Comparison of ENCODE assay signal across 9 mouse cellular contexts in the genomic region with DNA sequence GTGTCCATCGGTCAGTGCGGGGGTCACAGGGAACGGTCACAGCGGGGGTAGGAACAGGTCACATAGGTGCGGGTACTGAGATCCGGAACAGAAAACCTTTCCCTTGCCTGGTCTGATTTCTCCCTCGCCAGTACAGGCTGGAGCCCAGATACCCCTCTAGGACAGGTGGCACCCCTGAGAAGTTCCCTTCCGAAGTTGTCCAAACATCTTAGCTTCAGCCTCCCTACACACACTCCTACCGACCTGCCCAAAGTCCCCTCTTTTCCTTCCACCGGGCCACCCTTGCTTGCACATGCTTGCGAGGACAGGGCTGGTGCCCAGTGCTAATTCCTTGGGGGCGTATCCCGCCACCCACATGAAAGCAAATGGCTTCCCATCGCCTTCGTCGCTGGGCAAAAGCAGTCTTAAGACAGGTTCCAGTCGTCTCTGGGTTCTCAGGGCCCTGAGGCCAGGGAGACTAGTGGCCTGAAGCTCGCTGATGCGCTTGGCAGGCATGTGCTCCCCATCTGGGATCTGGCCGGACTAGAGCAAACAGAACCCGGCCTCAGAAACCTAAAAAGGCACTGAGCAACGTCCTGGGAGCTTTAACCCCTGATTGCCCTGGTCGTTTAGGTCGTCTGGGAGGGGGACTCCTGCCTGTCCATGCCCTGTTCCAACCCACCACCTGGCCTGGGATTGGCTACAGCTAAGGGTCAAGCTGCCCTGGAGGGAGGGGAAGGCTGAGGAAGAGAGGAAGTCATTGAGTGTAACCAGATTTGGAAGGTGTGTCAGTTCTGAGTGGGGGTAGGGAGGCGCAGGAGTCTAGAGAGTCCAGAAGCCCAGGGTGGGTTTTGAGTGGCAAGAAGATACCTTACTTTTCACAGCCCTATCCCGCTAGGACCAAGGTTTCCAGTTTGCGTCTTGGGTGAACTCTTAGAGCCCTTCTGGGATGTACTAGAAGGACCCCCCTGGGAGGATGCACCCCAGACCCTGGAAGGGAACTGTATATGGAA. TPM values are rescaled to one million over a fixed set of nuclear protein-coding genes. Genes with fewer than 3 reads are reported as not detected.
DNase-seq lines count a peak whose midpoint lies in the region; ATAC-seq and TF ChIP-seq lines count a peak whose summit lies in the region.
"Had no signal": no experiment of that assay in that cellular context is flagged by ENCODE, and none has a peak within 500 bp of the region (broad histone marks: within the 10 kb centered on the region; RNA-seq: fewer than 3 reads in every experiment).

No protein-coding gene starts in this region.

- ATAC-seq in lung, embryonic 15.5 days (ENCODE audit: borderline replicate concordance, extremely low read depth, low FRiP score, low TSS enrichment), result no peak
- peak; percentile 21 for ATAC-seq in heart, postnatal 0 days (ENCODE audit: insufficient read depth, low read depth)
- no peak for ATAC-seq in liver, embryonic 16.5 days (ENCODE audit: low read depth)
- ATAC-seq in stomach, embryonic 16.5 days (ENCODE audit: insufficient read depth, low FRiP score), result 0 out of 2 replicates have a peak, but pooled peaks have one; percentile 12

- H3K9ac ChIP-seq in lung, embryonic 15.5 days, result peak overlapping the region; percentile 46
- peak overlapping the region; percentile 82 for H3K9ac ChIP-seq in heart, postnatal 0 days (replicated peaks; ENCODE audit: low read depth, low read length)
- H3K9ac ChIP-seq in liver, embryonic 16.5 days (ENCODE audit: low read depth, low read length), result no peak overlapping the region
- peak overlapping the region; percentile 83 for H3K9ac ChIP-seq in stomach, embryonic 16.5 days (ENCODE audit: low read length)

- peaks cover 40% of the 10 kb centered on the region for H3K4me1 ChIP-seq in lung, embryonic 15.5 days
- peaks cover 16% of the 10 kb centered on the region for H3K4me1 ChIP-seq in embryonic fibroblast, embryonic 13.5 days (ENCODE audit: control insufficient read depth, insufficient read depth, low read length)
- H3K4me1 ChIP-seq in heart, postnatal 0 days (ENCODE audit: control insufficient read depth, insufficient read depth), result peaks cover 34% of the 10 kb centered on the region
- H3K4me1 ChIP-seq in liver, embryonic 16.5 days (ENCODE audit: control insufficient read depth, low read depth, low read length), result no peaks in the 10 kb centered on the region; the same call in 1 of the 2 replicates
- peaks cover 16% of the 10 kb centered on the region for H3K4me1 ChIP-seq in stomach, embryonic 16.5 days (ENCODE audit: control insufficient read depth, insufficient read depth, low read length)

- H3K36me3 ChIP-seq in lung, embryonic 15.5 days, result no peaks in the 10 kb centered on the region
- H3K36me3 ChIP-seq in heart, postnatal 0 days (replicated peaks; ENCODE audit: control insufficient read depth, insufficient read depth, low read length), result peaks cover 17% of the 10 kb centered on the region
- H3K36me3 ChIP-seq in liver, embryonic 16.5 days (ENCODE audit: control insufficient read depth, insufficient read depth), result no peaks in the 10 kb centered on the region
- no peaks in the 10 kb centered on the region for H3K36me3 ChIP-seq in stomach, embryonic 16.5 days (ENCODE audit: control insufficient read depth, insufficient read depth, low read length)

- H3K4me2 ChIP-seq in lung, embryonic 15.5 days, result peak overlapping the region; percentile 88
- peak overlapping the region; percentile 79 for H3K4me2 ChIP-seq in heart, postnatal 0 days (ENCODE audit: low read depth, low read length)
- H3K4me2 ChIP-seq in liver, embryonic 16.5 days (ENCODE audit: low read depth, low read length), result peak overlapping the region; percentile 51
- peak overlapping the region; percentile 72 for H3K4me2 ChIP-seq in stomach, embryonic 16.5 days (ENCODE audit: low read depth, low read length)

- DNase-seq in lung, postnatal 36 days, result no peak
- DNase-seq in heart, postnatal 0 days (ENCODE audit: low spot score), result peak; percentile 87
- no peak for DNase-seq in adrenal gland, postnatal 14 days
- no peak for DNase-seq in layer of hippocampus, postnatal 25 days (ENCODE audit: extremely low spot score in 1 of 2, low spot score in 1 of 2)

- no peak for TF ChIP-seq EP300 in heart, postnatal 0 days (IDR thresholded peaks at IDR 0.05; ENCODE audit: low read depth)

- peak; percentile 86 for TF ChIP-seq POLR2A in embryonic fibroblast, embryonic 13.5 days (IDR thresholded peaks at IDR 0.05; ENCODE audit: low read depth, low read length)

- WGBS in lung, embryonic 15.5 days, result 4% methylated on average over 27 of the region's 27 CpGs
- WGBS in heart, postnatal 0 days, result 2% methylated on average over 25 of the region's 27 CpGs
- 4% methylated on average over 27 of the region's 27 CpGs for WGBS in liver, embryonic 16.5 days (ENCODE audit: insufficient replicate concordance)
- 4% methylated on average over 27 of the region's 27 CpGs for WGBS in stomach, embryonic 16.5 days

- no peak for TF ChIP-seq CTCF in embryonic fibroblast, embryonic 13.5 days (IDR thresholded peaks at IDR 0.05; ENCODE audit: borderline replicate concordance, insufficient read depth, low read length)
- TF ChIP-seq CTCF in heart, postnatal 0 days (IDR thresholded peaks at IDR 0.05; ENCODE audit: low read depth), result no peak

- peak overlapping the region; percentile 77 for H3K27ac ChIP-seq in lung, embryonic 15.5 days
- H3K27ac ChIP-seq in embryonic fibroblast, embryonic 13.5 days (ENCODE audit: insufficient read depth, low read length), result peak overlapping the region; percentile 91
- H3K27ac ChIP-seq in heart, postnatal 0 days (ENCODE audit: low read depth), result peak overlapping the region; percentile 96
- H3K27ac ChIP-seq in liver, embryonic 16.5 days (ENCODE audit: low read length), result no peak overlapping the region
- H3K27ac ChIP-seq in stomach, embryonic 16.5 days (ENCODE audit: low read length), result peak overlapping the region; percentile 93

- H3K4me3 ChIP-seq in lung, embryonic 15.5 days, result peak overlapping the region; percentile 52
- H3K4me3 ChIP-seq in embryonic fibroblast, embryonic 13.5 days (ENCODE audit: insufficient read depth, low read length), result peak overlapping the region; percentile 62
- peak overlapping the region; percentile 72 for H3K4me3 ChIP-seq in heart, postnatal 0 days (ENCODE audit: low read depth, low read length)
- H3K4me3 ChIP-seq in liver, embryonic 16.5 days (ENCODE audit: low read depth, low read length), result peak overlapping the region; percentile 44
- peak overlapping the region; percentile 68 for H3K4me3 ChIP-seq in stomach, embryonic 16.5 days (replicated peaks; ENCODE audit: low read length)

- no peaks in the 10 kb centered on the region for H3K9me3 ChIP-seq in lung, embryonic 15.5 days
- no peaks in the 10 kb centered on the region for H3K9me3 ChIP-seq in heart, postnatal 0 days (replicated peaks; ENCODE audit: control insufficient read depth, low read length)
- H3K9me3 ChIP-seq in liver, embryonic 16.5 days (replicated peaks; ENCODE audit: control insufficient read depth, low read length), result no peaks in the 10 kb centered on the region
- H3K9me3 ChIP-seq in stomach, embryonic 16.5 days (replicated peaks; ENCODE audit: control insufficient read depth, low read length), result no peaks in the 10 kb centered on the region

- H3K27me3 ChIP-seq in lung, embryonic 15.5 days, result peaks cover 26% of the 10 kb centered on the region
- H3K27me3 ChIP-seq in heart, postnatal 0 days (ENCODE audit: control insufficient read depth, insufficient read depth, low read length), result no peaks in the 10 kb centered on the region
- H3K27me3 ChIP-seq in liver, embryonic 16.5 days (ENCODE audit: control insufficient read depth, insufficient read depth, low read depth, low read length), result peaks cover 52% of the 10 kb centered on the region
- peaks cover 11% of the 10 kb centered on the region for H3K27me3 ChIP-seq in stomach, embryonic 16.5 days (ENCODE audit: control insufficient read depth, insufficient read depth, low read length)

RNA-seq across cellular contexts. Expression of a gene that starts 1.0 kb away (rescaled TPM):
- polyA plus RNA-seq in lung, embryonic 15.5 days (2015; fragmentation: Nextera tagmentation; extraction: Ambion mirVana), result 5.8 and 6.7 TPM in 2 replicates
- polyA plus RNA-seq in embryonic fibroblast, embryonic 13.5 days (2011; ENCODE audit: insufficient read length, low read depth, missing spikeins), result 107 and 151 TPM in 2 replicates
- 241 and 301 TPM in 2 replicates for total RNA-seq in heart, postnatal 0 days (2014; rRNA removed; ENCODE audit: low replicate concordance)
- polyA plus RNA-seq in heart, postnatal 0 days (2015; fragmentation: Nextera tagmentation; extraction: Ambion mirVana), result 18.5 and 24.3 TPM in 2 replicates
- 0.57 and 1.1 TPM in 2 replicates for polyA plus RNA-seq in liver, embryonic 16.5 days (2015; fragmentation: Nextera tagmentation; extraction: Ambion mirVana)
- 15.8 and 21.8 TPM in 2 replicates for polyA plus RNA-seq in stomach, embryonic 16.5 days (2015; fragmentation: Nextera tagmentation; extraction: Ambion mirVana)
- total RNA-seq in adrenal gland, postnatal 14 days (2021), result 4.2 and 5.3 TPM in 2 replicates
- 1 to 10 TPM in 1 of 2 experiments, under 1 TPM in 1; 0.96 to 1.4 TPM for total RNA-seq in layer of hippocampus, postnatal 25 days (2021)
- total RNA-seq: neutrophil, adult 5-6 weeks had no signal

RNA-seq across cellular contexts. Expression of a gene that starts 33.4 kb away (rescaled TPM):
- polyA plus RNA-seq in lung, embryonic 15.5 days (2015; fragmentation: Nextera tagmentation; extraction: Ambion mirVana), result 201 and 209 TPM in 2 replicates
- 131 and 136 TPM in 2 replicates for polyA plus RNA-seq in embryonic fibroblast, embryonic 13.5 days (2011; ENCODE audit: insufficient read length, low read depth, missing spikeins)
- 162 and 247 TPM in 2 replicates for total RNA-seq in heart, postnatal 0 days (2014; rRNA removed; ENCODE audit: low replicate concordance)
- polyA plus RNA-seq in heart, postnatal 0 days (2015; fragmentation: Nextera tagmentation; extraction: Ambion mirVana), result 228 and 238 TPM in 2 replicates
- polyA plus RNA-seq in liver, embryonic 16.5 days (2015; fragmentation: Nextera tagmentation; extraction: Ambion mirVana), result 117 and 122 TPM in 2 replicates
- 228 and 239 TPM in 2 replicates for polyA plus RNA-seq in stomach, embryonic 16.5 days (2015; fragmentation: Nextera tagmentation; extraction: Ambion mirVana)
- 169 and 183 TPM in 2 replicates for total RNA-seq in adrenal gland, postnatal 14 days (2021)
- 100 to 1,000 TPM; 241 to 263 TPM for total RNA-seq in layer of hippocampus, postnatal 25 days (2021)

RNA-seq across cellular contexts. Expression of a gene that starts 37.1 kb away (rescaled TPM):
- polyA plus RNA-seq in lung, embryonic 15.5 days (2015; fragmentation: Nextera tagmentation; extraction: Ambion mirVana), result not detected in 2 replicates
- polyA plus RNA-seq in embryonic fibroblast, embryonic 13.5 days (2011; ENCODE audit: insufficient read length, low read depth, missing spikeins), result not detected in 2 replicates
- total RNA-seq in heart, postnatal 0 days (2014; rRNA removed; ENCODE audit: low replicate concordance), result not detected in 2 replicates
- polyA plus RNA-seq in heart, postnatal 0 days (2015; fragmentation: Nextera tagmentation; extraction: Ambion mirVana), result not detected in 2 replicates
- polyA plus RNA-seq in liver, embryonic 16.5 days (2015; fragmentation: Nextera tagmentation; extraction: Ambion mirVana), result 0.13 TPM in 1 of 2 replicates, not detected in the other
- not detected in 2 replicates for polyA plus RNA-seq in stomach, embryonic 16.5 days (2015; fragmentation: Nextera tagmentation; extraction: Ambion mirVana)
- total RNA-seq in adrenal gland, postnatal 14 days (2021), result not detected in 2 replicates
- under 1 TPM in 1 of 2 experiments, not detected in 1; 0.59 TPM for total RNA-seq in layer of hippocampus, postnatal 25 days (2021)

RNA-seq across cellular contexts. Expression of a gene that starts 38.0 kb away (rescaled TPM):
- 7.8 and 9.1 TPM in 2 replicates for polyA plus RNA-seq in lung, embryonic 15.5 days (2015; fragmentation: Nextera tagmentation; extraction: Ambion mirVana)
- polyA plus RNA-seq in embryonic fibroblast, embryonic 13.5 days (2011; ENCODE audit: insufficient read length, low read depth, missing spikeins), result 25.1 and 26.7 TPM in 2 replicates
- 14.9 and 15.7 TPM in 2 replicates for total RNA-seq in heart, postnatal 0 days (2014; rRNA removed; ENCODE audit: low replicate concordance)
- 10.6 and 14.3 TPM in 2 replicates for polyA plus RNA-seq in heart, postnatal 0 days (2015; fragmentation: Nextera tagmentation; extraction: Ambion mirVana)
- 0.09 and 0.34 TPM in 2 replicates for polyA plus RNA-seq in liver, embryonic 16.5 days (2015; fragmentation: Nextera tagmentation; extraction: Ambion mirVana)
- polyA plus RNA-seq in stomach, embryonic 16.5 days (2015; fragmentation: Nextera tagmentation; extraction: Ambion mirVana), result 14.4 and 15.4 TPM in 2 replicates
- total RNA-seq in adrenal gland, postnatal 14 days (2021), result 4.9 and 6.3 TPM in 2 replicates
- 10 to 100 TPM; 59.8 to 60.9 TPM for total RNA-seq in layer of hippocampus, postnatal 25 days (2021)
- total RNA-seq: neutrophil, adult 5-6 weeks had no signal

RNA-seq across cellular contexts. Expression of a gene that starts 45.8 kb away (rescaled TPM):
- 0.44 and 0.77 TPM in 2 replicates for polyA plus RNA-seq in lung, embryonic 15.5 days (2015; fragmentation: Nextera tagmentation; extraction: Ambion mirVana)
- 0.40 and 0.78 TPM in 2 replicates for polyA plus RNA-seq in embryonic fibroblast, embryonic 13.5 days (2011; ENCODE audit: insufficient read length, low read depth, missing spikeins)
- 15.1 TPM in 1 of 2 replicates, not detected in the other for total RNA-seq in heart, postnatal 0 days (2014; rRNA removed; ENCODE audit: low replicate concordance)
- 0.12 and 0.40 TPM in 2 replicates for polyA plus RNA-seq in heart, postnatal 0 days (2015; fragmentation: Nextera tagmentation; extraction: Ambion mirVana)
- 0.07 TPM in 2 replicates for polyA plus RNA-seq in liver, embryonic 16.5 days (2015; fragmentation: Nextera tagmentation; extraction: Ambion mirVana)
- polyA plus RNA-seq in stomach, embryonic 16.5 days (2015; fragmentation: Nextera tagmentation; extraction: Ambion mirVana), result 0.86 and 1.1 TPM in 2 replicates
- not detected in 2 replicates for total RNA-seq in adrenal gland, postnatal 14 days (2021)
- under 1 TPM; 0.19 to 0.20 TPM for total RNA-seq in layer of hippocampus, postnatal 25 days (2021)
- total RNA-seq: neutrophil, adult 5-6 weeks had no signal

Comparison
In these comparisons a context has a peak if more than half of its experiments do, and no peak if none do; other contexts are left out.
1. ATAC-seq: peak in heart, postnatal 0 days (single experiment) and stomach, embryonic 16.5 days (single experiment); none in lung, embryonic 15.5 days (single experiment) and liver, embryonic 16.5 days (single experiment).
2. Peak in every context shown above with its lines, with median percentiles within 50 percentile points of each other: H3K4me2 ChIP-seq and H3K4me3 ChIP-seq.